Mouse (Mus musculus) CH12.LX (cell line): Measurements from ENCODE around the gene Fam20a.

Experiments used
- CTCF ChIP-seq, 2 experiments: IDR thresholded peaks in 1 of 2; conservative IDR thresholded peaks in 1 of 2; 2 replicates each; pipeline ENCODE4 v1.5.1; 2011 to 2012; ENCODE audit warnings: low read depth in 2 of 2, low read length in 2 of 2, improper control_type of control experiment in 1 of 2, inconsistent platforms in 1 of 2, mild to moderate bottlenecking in 1 of 2, moderate library complexity in 1 of 2
- EP300 ChIP-seq: IDR thresholded peaks from 2 replicates; pipeline ENCODE4 v1.6.1; 2011; ENCODE audit warnings: low read length, improper control_type of control experiment
- JUN ChIP-seq: IDR thresholded peaks from 2 replicates; pipeline ENCODE4 v1.6.1; 2011; ENCODE audit warnings: low read depth, mild to moderate bottlenecking, low read length, improper control_type of control experiment, moderate library complexity; ENCODE audit not compliant: insufficient read depth
- MEF2A ChIP-seq: IDR thresholded peaks from 2 replicates; pipeline ENCODE4 v1.6.1; 2014; ENCODE audit warnings: low read depth, mild to moderate bottlenecking, inconsistent platforms, low read length, improper control_type of control experiment, borderline replicate concordance
- POLR2A ChIP-seq: IDR thresholded peaks from 2 replicates; pipeline ENCODE4 v1.6.1; 2011; ENCODE audit warnings: low read depth, mild to moderate bottlenecking, improper control_type of control experiment, low read length
- SIN3A ChIP-seq: IDR thresholded peaks from 2 replicates; pipeline ENCODE4 v1.6.1; 2012; ENCODE audit warnings: low read length, improper control_type of control experiment, inconsistent platforms
- USF1 ChIP-seq: IDR thresholded peaks from 2 replicates; pipeline ENCODE4 v1.6.1; 2014; ENCODE audit warnings: low read depth, mild to moderate bottlenecking, inconsistent platforms, low read length, improper control_type of control experiment
- ZC3H11A ChIP-seq: IDR thresholded peaks from 2 replicates; pipeline ENCODE4 v1.6.1; 2012; ENCODE audit warnings: low read depth, mild to moderate bottlenecking, inconsistent platforms, low read length, improper control_type of control experiment

- TF ChIP-seq MEF2A = no peak
- no peak for TF ChIP-seq CTCF (conservative IDR thresholded peaks at IDR 0.05 in 1 of 2, IDR thresholded peaks at IDR 0.05 in 1 of 2; ENCODE audit: low read depth in 2 of 2, low read length in 2 of 2)
- no peak for TF ChIP-seq POLR2A
- TF ChIP-seq EP300 = no peak
- TF ChIP-seq USF1 = no peak
- TF ChIP-seq ZC3H11A = no peak
- no peak for TF ChIP-seq JUN
- TF ChIP-seq SIN3A = no peak
These were observed 6.3 kb upstream of the Fam20a start for GRCm38 (mm10) chr11:109728371-109728770.
